13 mouse cellular contexts compared by ENCODE assay signal in genomic region chr12:107996773-107997172, GRCm38 (mm10). TPM values are rescaled to one million over a fixed set of nuclear protein-coding genes. Genes with fewer than 3 reads are reported as not detected.
DNase-seq lines count a peak whose midpoint lies in the region; ATAC-seq and TF ChIP-seq lines count a peak whose summit lies in the region.
"Had no signal": no experiment of that assay in that cellular context is flagged by ENCODE, and none has a peak within 500 bp of the region (broad histone marks: within the 10 kb centered on the region; RNA-seq: fewer than 3 reads in every experiment).

No protein-coding gene starts in this region.

- no peak for TF ChIP-seq CTCF in layer of hippocampus, adult 2 months (conservative IDR thresholded peaks at IDR 0.05)
- no peak for TF ChIP-seq CTCF in cortical plate, adult 2 months (IDR thresholded peaks at IDR 0.05; ENCODE audit: extremely low read depth, insufficient read depth, low read length)

- no peak for DNase-seq in layer of hippocampus, adult 2 months (ENCODE audit: low spot score in 2 of 2)
- DNase-seq in layer of hippocampus, adult 9-11 months, result no peak
- no peak for DNase-seq in cerebellum, adult 9-10 months
- no peak for DNase-seq in heart, postnatal 4 days
- no peak for DNase-seq in adrenal gland, adult (ENCODE audit: inconsistent age in 2 of 2, low spot score in 1 of 2)
- DNase-seq: adrenal gland, adult 2 months had no signal

- peak overlapping the region; percentile 79 for H3K4me3 ChIP-seq in layer of hippocampus, adult 2 months
- no peak overlapping the region for H3K4me3 ChIP-seq in cortical plate, adult 2 months (ENCODE audit: insufficient read depth, low read length)
- H3K4me3 ChIP-seq in forebrain, embryonic 16.5 days (replicated peaks; ENCODE audit: low read length), result peak overlapping the region; percentile 81
- H3K4me3 ChIP-seq in midbrain, embryonic 15.5 days, result peak overlapping the region; percentile 86
- H3K4me3 ChIP-seq: midbrain, embryonic 12.5 days had no signal

- no peaks in the 10 kb centered on the region for H3K4me1 ChIP-seq in cortical plate, adult 2 months (ENCODE audit: control insufficient read depth, insufficient read depth, low read length)
- peaks cover 67% of the 10 kb centered on the region for H3K4me1 ChIP-seq in forebrain, embryonic 16.5 days (replicated peaks; ENCODE audit: control insufficient read depth, insufficient read depth, low read length)
- H3K4me1 ChIP-seq in midbrain, embryonic 15.5 days, result peaks cover 57% of the 10 kb centered on the region

- H3K4me2 ChIP-seq in forebrain, embryonic 16.5 days (ENCODE audit: low read length), result peak overlapping the region; percentile 72
- H3K4me2 ChIP-seq in midbrain, embryonic 15.5 days, result peak overlapping the region; percentile 83

- TF ChIP-seq POLR2A in cortical plate, adult 2 months (IDR thresholded peaks at IDR 0.05; ENCODE audit: extremely low read depth, insufficient read depth, low read length), result no peak

- 13% methylated on average over 4 of the region's 4 CpGs for WGBS in forebrain, embryonic 16.5 days
- 45% methylated on average over 4 of the region's 4 CpGs for WGBS in midbrain, embryonic 15.5 days

- H3K27ac ChIP-seq in layer of hippocampus, adult 2 months, result peak overlapping the region; percentile 97
- peak overlapping the region; percentile 55; the same call in 1 of the 2 replicates for H3K27ac ChIP-seq in cortical plate, adult 2 months (ENCODE audit: insufficient read depth, low read length)
- peak overlapping the region; percentile 100 for H3K27ac ChIP-seq in forebrain, embryonic 16.5 days (ENCODE audit: low read length)
- H3K27ac ChIP-seq in midbrain, embryonic 15.5 days, result peak overlapping the region; percentile 61
- H3K27ac ChIP-seq: midbrain, embryonic 12.5 days had no signal

- no peaks in the 10 kb centered on the region for H3K9me3 ChIP-seq in forebrain, embryonic 16.5 days (ENCODE audit: control insufficient read depth, low read length)
- no peaks in the 10 kb centered on the region for H3K9me3 ChIP-seq in midbrain, embryonic 15.5 days
- H3K9me3 ChIP-seq: midbrain, embryonic 12.5 days had no signal

- peak overlapping the region; percentile 100 for H3K9ac ChIP-seq in forebrain, embryonic 16.5 days (replicated peaks; ENCODE audit: low read depth, low read length)
- peak overlapping the region; percentile 35; the same call in 1 of the 2 replicates for H3K9ac ChIP-seq in midbrain, embryonic 15.5 days
- H3K9ac ChIP-seq: midbrain, embryonic 12.5 days had no signal

- no peaks in the 10 kb centered on the region for H3K36me3 ChIP-seq in forebrain, embryonic 16.5 days (ENCODE audit: control insufficient read depth, insufficient read depth)
- H3K36me3 ChIP-seq in midbrain, embryonic 15.5 days (replicated peaks), result no peaks in the 10 kb centered on the region
- H3K36me3 ChIP-seq: midbrain, embryonic 12.5 days had no signal

- H3K27me3 ChIP-seq in forebrain, embryonic 16.5 days (replicated peaks; ENCODE audit: control insufficient read depth, insufficient read depth, low read length), result no peaks in the 10 kb centered on the region
- H3K27me3 ChIP-seq in midbrain, embryonic 15.5 days (replicated peaks), result no peaks in the 10 kb centered on the region
- H3K27me3 ChIP-seq: CH12.LX; midbrain, embryonic 12.5 days had no signal

- peak; percentile 42; the same call in 1 of the 2 replicates for ATAC-seq in forebrain, embryonic 16.5 days
- ATAC-seq in midbrain, embryonic 15.5 days (replicated peaks), result no peak
- ATAC-seq: Patski had no signal

RNA-seq across cellular contexts. Expression of gene Bcl11b, which starts 6.6 kb away (rescaled TPM):
- total RNA-seq in layer of hippocampus, adult 2 months (2021), result 100 to 1,000 TPM; 144 to 145 TPM
- 23.9 and 27.2 TPM in 2 replicates for polyA plus RNA-seq in cortical plate, adult 2 months (2012; rRNA removed)
- 81.4 and 87.9 TPM in 2 replicates for polyA plus RNA-seq in forebrain, embryonic 16.5 days (2015; fragmentation: Nextera tagmentation; extraction: Ambion mirVana)
- polyA plus RNA-seq in midbrain, embryonic 15.5 days (2015; fragmentation: Nextera tagmentation; extraction: Ambion mirVana), result 33.7 and 37.6 TPM in 2 replicates
- 1 to 10 TPM; 1.5 to 1.6 TPM for total RNA-seq in heart, postnatal 4 days (2021)
- total RNA-seq: CH12.LX; common myeloid progenitor, adult 5-6 weeks had no signal
